Mouse (Mus musculus): Measurements from ENCODE around the gene Acss1.

DNA sequence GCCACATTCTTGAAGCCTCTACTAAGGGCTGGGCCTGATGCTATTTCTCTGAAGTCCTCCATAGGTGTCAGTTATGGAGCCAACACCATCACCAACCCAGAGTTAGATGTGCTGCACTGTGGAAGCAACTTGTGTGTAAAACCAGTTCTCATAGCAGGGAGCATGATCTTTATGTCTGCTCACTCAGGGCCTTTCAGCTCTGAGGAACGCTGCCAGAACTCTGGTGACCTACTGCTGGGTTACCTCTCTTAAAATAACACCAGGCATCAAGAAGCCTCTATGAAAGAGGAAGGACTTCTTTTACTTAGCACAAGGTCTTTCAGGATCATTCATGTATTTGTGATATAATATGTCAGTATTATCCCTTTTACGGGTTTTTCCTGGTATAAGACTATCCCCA, 66.1 kb downstream of the Acss1 start:
- TF ChIP-seq CTCF (IDR thresholded peaks at IDR 0.05; ENCODE audit: low read depth) = no peak
- TF ChIP-seq EP300 (IDR thresholded peaks at IDR 0.05; ENCODE audit: low read depth) = no peak
